Mouse (Mus musculus) small intestine, adult 2 months (tissue): ENCODE measurements at regions not wholly inside any gene's neighbourhood (a gene's known extent, or its start where the extent isn't known, plus 50 kb on each side); places are given as distances from the start of the nearest gene placed in this dataset.

Experiments used
- CTCF ChIP-seq: fragments of 200-500 bp; IDR thresholded peaks from 2 replicates; pipeline ENCODE4 v1.5.1; 2012; ENCODE audit warnings: low read depth, mild to moderate bottlenecking, control low read depth, inconsistent platforms, low read length, moderate library complexity, mixed read lengths; ENCODE audit not compliant: insufficient replicate concordance, insufficient read length; ENCODE audit errors: extremely low read depth
- POLR2A ChIP-seq: fragments of 200-500 bp; IDR thresholded peaks from 2 replicates; pipeline ENCODE4 v1.6.1; 2012; ENCODE audit warnings: low read depth, mild to moderate bottlenecking, control low read depth, inconsistent platforms, low read length, moderate library complexity

- TF ChIP-seq CTCF = no peak
- no peak for TF ChIP-seq POLR2A
These were observed 286.6 kb upstream of the Kcnh8 start for GRCm38 (mm10) chr17:52315879-52316278.
